ENCODE assay signal across 12 mouse cellular contexts in genomic region chr1:91987431-91987830, GRCm38 (mm10).
DNase-seq lines count a peak whose midpoint lies in the region; ATAC-seq and TF ChIP-seq lines count a peak whose summit lies in the region.
"Had no signal": no experiment of that assay in that cellular context is flagged by ENCODE, and none has a peak within 500 bp of the region (broad histone marks: within the 10 kb centered on the region; RNA-seq: fewer than 3 reads in every experiment).

No protein-coding gene starts in this region.

- H3K36me3 ChIP-seq in stomach, postnatal 0 days (ENCODE audit: control insufficient read depth, insufficient read depth, low read length): peaks cover 9% of the 10 kb centered on the region; the same call in 1 of the 2 replicates
- peaks cover 82% of the 10 kb centered on the region for H3K36me3 ChIP-seq in hindbrain, embryonic 14.5 days (replicated peaks; ENCODE audit: control insufficient read depth, insufficient read depth)

- WGBS in stomach, postnatal 0 days: 89% methylated on average over 8 of the region's 8 CpGs
- WGBS in hindbrain, embryonic 14.5 days: 82% methylated on average over 8 of the region's 8 CpGs

- H3K4me2 ChIP-seq in stomach, postnatal 0 days (replicated peaks; ENCODE audit: low read depth): no peak overlapping the region
- no peak overlapping the region for H3K4me2 ChIP-seq in hindbrain, embryonic 14.5 days (replicated peaks)
- H3K4me2 ChIP-seq: heart, embryonic 15.5 days had no signal

- H3K9ac ChIP-seq in stomach, postnatal 0 days (ENCODE audit: low read length): no peak overlapping the region
- no peak overlapping the region for H3K9ac ChIP-seq in hindbrain, embryonic 14.5 days
- H3K9ac ChIP-seq: heart, embryonic 15.5 days had no signal

- no peaks in the 10 kb centered on the region for H3K27me3 ChIP-seq in stomach, postnatal 0 days (ENCODE audit: control insufficient read depth, insufficient read depth, low read length)
- H3K27me3 ChIP-seq in hindbrain, embryonic 14.5 days (ENCODE audit: control insufficient read depth, insufficient read depth, low read length): no peaks in the 10 kb centered on the region
- H3K27me3 ChIP-seq: heart, embryonic 15.5 days had no signal

- H3K27ac ChIP-seq in stomach, postnatal 0 days (replicated peaks): no peak overlapping the region
- H3K27ac ChIP-seq in hindbrain, embryonic 14.5 days: no peak overlapping the region
- H3K27ac ChIP-seq: heart, embryonic 15.5 days had no signal

- ATAC-seq in stomach, postnatal 0 days (ENCODE audit: low FRiP score, low TSS enrichment): no peak
- ATAC-seq in hindbrain, embryonic 14.5 days (ENCODE audit: low FRiP score): no peak

- TF ChIP-seq CTCF in stomach, postnatal 0 days (IDR thresholded peaks at IDR 0.05; ENCODE audit: low read depth): no peak

- TF ChIP-seq EP300 in stomach, postnatal 0 days (optimal IDR thresholded peaks at IDR 0.05): no peak

- H3K4me1 ChIP-seq in stomach, postnatal 0 days (replicated peaks; ENCODE audit: control insufficient read depth, insufficient read depth): no peaks in the 10 kb centered on the region
- no peaks in the 10 kb centered on the region for H3K4me1 ChIP-seq in hindbrain, embryonic 14.5 days (replicated peaks; ENCODE audit: control insufficient read depth, insufficient read depth, low read length)
- H3K4me1 ChIP-seq: heart, embryonic 15.5 days had no signal

- H3K9me3 ChIP-seq in stomach, postnatal 0 days (ENCODE audit: control insufficient read depth, low read length): no peaks in the 10 kb centered on the region
- no peaks in the 10 kb centered on the region for H3K9me3 ChIP-seq in hindbrain, embryonic 14.5 days (ENCODE audit: control insufficient read depth, low read length)
- H3K9me3 ChIP-seq: heart, embryonic 15.5 days had no signal

- intact Hi-C loops in heart, postnatal 25 days (cut with DNase I): no loop called here
- intact Hi-C loops in heart, postnatal 36 days (cut with DNase I): no loop called here

- DNase-seq in heart, adult 11 months: peak; percentile 94
- DNase-seq in heart, postnatal 25 days (ENCODE audit: low spot score): no peak
- DNase-seq in cerebellum, postnatal 36 days: peak; percentile 45 to 47
- DNase-seq in heart, postnatal 36 days: peak; percentile 27 to 41
- DNase-seq in right cerebral cortex, adult 2 months (ENCODE audit: low spot score in 2 of 2): peak; percentile 51 to 67
- DNase-seq in stomach, postnatal 0 days (ENCODE audit: low spot score): no peak
- no peak for DNase-seq in hindbrain, embryonic 14.5 days (ENCODE audit: low spot score)
- no peak for DNase-seq in kidney, adult 18-20 months
- DNase-seq: embryo, embryonic 11 days; liver; thymus, postnatal 25 days had no signal

- no peak overlapping the region for H3K4me3 ChIP-seq in stomach, postnatal 0 days (ENCODE audit: low read depth, low read length)
- no peak overlapping the region for H3K4me3 ChIP-seq in hindbrain, embryonic 14.5 days (replicated peaks; ENCODE audit: low read length)
- H3K4me3 ChIP-seq: heart, embryonic 15.5 days had no signal

Comparison
In these comparisons a context has a peak if more than half of its experiments do, and no peak if none do; other contexts are left out.
1. DNase-seq: peak in heart, adult 11 months (single experiment), cerebellum, postnatal 36 days (2 of 2), heart, postnatal 36 days (2 of 2) and right cerebral cortex, adult 2 months (2 of 2); none in heart, postnatal 25 days (single experiment), stomach, postnatal 0 days (single experiment), hindbrain, embryonic 14.5 days (single experiment) and kidney, adult 18-20 months (single experiment).